Mouse (Mus musculus) intestine, embryonic 16.5 days (tissue): Measurements from ENCODE around the gene Slc13a1. TPM values are rescaled to one million over a fixed set of nuclear protein-coding genes. Genes with fewer than 3 reads are reported as not detected.

Source experiments
- ATAC-seq: fragments of 200-750 bp; cut with Nextera tagmentation; 2 replicates; pipeline ENCODE4 v1.8.0; 2017; ENCODE audit warnings: moderate TSS enrichment, moderate library complexity
- H3K27ac ChIP-seq: fragments of 300-500 bp; sonication (generic); 2 replicates; pipeline ENCODE4 v1.5.1; 2014; ENCODE audit warnings: mild to moderate bottlenecking, low read length
- H3K27me3 ChIP-seq: fragments of 300-500 bp; sonication (generic); replicated peaks from 2 replicates; pipeline ENCODE4 v1.6.1; 2014; ENCODE audit warnings: low read length, control low read depth, mixed read lengths; ENCODE audit not compliant: control insufficient read depth, insufficient read depth
- H3K36me3 ChIP-seq: fragments of 300-500 bp; sonication (generic); 2 replicates; pipeline ENCODE4 v1.6.1; 2014; ENCODE audit warnings: low read length, control low read depth; ENCODE audit not compliant: control insufficient read depth, insufficient read depth
- H3K4me1 ChIP-seq: fragments of 300-500 bp; sonication (generic); 2 replicates; pipeline ENCODE4 v1.6.1; 2014; ENCODE audit warnings: low read length, control low read depth, mixed read lengths; ENCODE audit not compliant: control insufficient read depth, insufficient read depth
- H3K4me2 ChIP-seq: fragments of 300-500 bp; sonication (generic); 2 replicates; pipeline ENCODE4 v1.6.1; 2014; ENCODE audit warnings: low read depth, low read length, control low read depth
- H3K4me3 ChIP-seq: fragments of 300-500 bp; sonication (generic); 2 replicates; pipeline ENCODE4 v1.5.1; 2014; ENCODE audit warnings: mild to moderate bottlenecking, low read length
- H3K9ac ChIP-seq: fragments of 300-500 bp; sonication (generic); 2 replicates; pipeline ENCODE4 v1.6.1; 2014; ENCODE audit warnings: low read depth, low read length
- H3K9me3 ChIP-seq: fragments of 300-500 bp; sonication (generic); 2 replicates; pipeline ENCODE4 v1.6.1; 2016; ENCODE audit warnings: low read length, control low read depth; ENCODE audit not compliant: control insufficient read depth
- WGBS: fragments of 180-500 bp; shearing (Covaris S2); extraction: QIAGEN DNeasy Blood & Tissue Kit; methylation state at CpG from one replicate; pipeline ENCODE4 v1.1.7; 2014; 5-methylcytosine and 5-hydroxymethylcytosine counted together
- microRNA-seq: library from miRNA; unstranded; fragments of <30 nt; microRNA quantifications from one replicate; pipeline ENCODE4, GENCODE M21; 2016
- polyA plus RNA-seq: library from polyadenylated mRNA; unstranded; fragments of >200 nt; fragmentation: Nextera tagmentation; extraction: Ambion mirVana; gene quantifications from 2 replicates; pipeline ENCODE4 v1.2.1, GENCODE M21; 2015

Slc13a1 gene
- polyA plus RNA-seq, 1 experiment from 2014 or later = 0.73 TPM

DNA sequence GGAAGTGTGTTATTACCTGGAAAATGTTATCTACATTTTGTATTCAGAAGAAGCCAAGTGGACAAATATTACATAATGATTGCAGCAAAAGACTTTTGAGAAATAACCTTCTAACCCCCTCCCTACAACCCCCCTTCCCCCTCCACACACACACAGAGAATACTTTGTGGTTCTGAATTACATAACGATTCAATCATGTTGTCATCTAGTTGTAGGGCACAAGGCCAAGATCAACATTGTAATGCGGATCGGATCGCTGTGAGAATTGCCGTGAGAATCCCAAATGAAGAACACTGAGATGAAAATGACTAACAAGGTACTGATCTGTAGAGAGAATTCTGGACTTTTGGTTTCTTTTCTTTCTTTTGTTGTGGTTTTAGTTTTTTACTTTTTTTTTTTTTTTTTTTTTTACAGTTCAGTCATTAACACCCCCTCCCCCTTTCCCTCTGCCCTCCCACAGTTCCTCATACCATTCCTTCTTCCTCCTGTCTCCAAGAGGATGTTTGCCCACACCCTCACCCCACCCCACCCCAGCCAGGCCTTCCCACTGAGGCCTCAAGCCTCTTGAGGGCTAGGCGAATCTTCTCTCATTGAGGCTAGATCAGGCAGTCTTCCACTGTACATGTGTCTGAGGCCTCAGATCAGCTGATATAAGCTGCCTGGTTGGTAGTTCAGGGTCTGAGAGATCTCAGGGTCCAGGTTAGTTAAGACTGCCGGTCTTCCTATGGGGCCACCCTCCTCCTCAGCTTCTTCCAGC is 120.7 kb downstream of the Slc13a1 start:
- WGBS = 47% methylated on average over 7 of the region's 7 CpGs
- ATAC-seq = peak; percentile 62

DNA sequence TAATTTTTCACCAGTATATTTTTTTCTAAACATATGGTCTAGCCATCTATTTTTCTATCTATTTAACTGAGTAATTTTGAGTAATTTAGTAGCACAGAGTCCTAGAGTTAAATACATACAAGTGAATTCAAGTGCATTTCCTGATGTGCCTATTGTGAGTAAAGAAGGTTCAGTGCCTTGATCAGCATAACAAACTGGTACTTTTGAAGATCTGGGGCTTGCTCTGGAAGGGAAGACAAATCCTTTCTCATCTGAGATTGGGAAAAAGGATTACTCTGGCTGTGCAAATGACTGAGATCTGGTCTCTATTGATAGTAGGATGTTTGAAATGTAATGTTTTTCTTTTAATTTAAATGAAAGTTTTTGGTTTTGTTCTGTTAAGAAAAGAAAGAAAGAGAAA is 124.4 kb downstream of the Slc13a1 start:
- H3K27me3 ChIP-seq = no peaks in the 10 kb centered on the region

More for the DNA sequence above, 120.7 kb downstream of the Slc13a1 start:
- Histone ChIP-seq H3K4me3 (no peak overlapping the region), H3K9me3 (no peaks in the 10 kb centered on the region), H3K36me3 (no peaks in the 10 kb centered on the region), H3K27ac (no peak overlapping the region), H3K4me2 (0 out of 2 replicates have a peak overlapping the region, but pooled peaks have one; percentile 2), H3K27me3 (no peaks in the 10 kb centered on the region), H3K9ac (no peak overlapping the region), H3K4me1 (0 out of 2 replicates have a peak, but pooled peaks cover 2% of the 10 kb centered on the region)

More for the DNA sequence above, 124.4 kb downstream of the Slc13a1 start:
- Histone ChIP-seq H3K4me2 (no peak overlapping the region), H3K9me3 (no peaks in the 10 kb centered on the region), H3K9ac (no peak overlapping the region), H3K27ac (no peak overlapping the region), H3K36me3 (no peaks in the 10 kb centered on the region), H3K4me3 (no peak overlapping the region), H3K4me1 (0 out of 2 replicates have a peak, but pooled peaks cover 2% of the 10 kb centered on the region)
- no peak for ATAC-seq

Small RNA genes lying within 50 kb of the gene (microRNA-seq; reads per million reads assigned to microRNA genes)
- gene Gm26386 = not detected

Other genes with a start within 250 kb of the Slc13a1 start
- gene Tas2r118, start 198.0 kb downstream of the Slc13a1 start, polyA plus RNA-seq = not detected in 2 replicates